Mouse (Mus musculus) embryonic facial prominence, embryonic 10.5 days (tissue): ENCODE results near the gene Ets1. TPM values are rescaled to one million over a fixed set of nuclear protein-coding genes. Genes with fewer than 3 reads are reported as not detected.
A peak's percentile ranks its signal among the peaks of the same experiment; 100 is the strongest.

Experiments used
- DNase-seq: peaks from one replicate; pipeline ENCODE4 v3.0.0-alpha.2; 2017; ENCODE audit warnings: low spot score
- H3K27ac ChIP-seq: fragments of 300-500 bp; sonication (generic); replicated peaks from 2 replicates; pipeline ENCODE4 v1.5.1; 2016; ENCODE audit warnings: mild to moderate bottlenecking
- H3K27me3 ChIP-seq: fragments of 300-500 bp; sonication (generic); replicated peaks from 2 replicates; pipeline ENCODE4 v1.6.1; 2016; ENCODE audit warnings: low read depth, mild to moderate bottlenecking; ENCODE audit not compliant: poor library complexity, severe bottlenecking
- H3K36me3 ChIP-seq: fragments of 300-500 bp; sonication (generic); replicated peaks from 2 replicates; pipeline ENCODE4 v1.6.1; 2016; ENCODE audit warnings: mild to moderate bottlenecking, moderate library complexity
- H3K4me1 ChIP-seq: fragments of 300-500 bp; sonication (generic); 2 replicates; pipeline ENCODE4 v1.6.1; 2016
- H3K4me3 ChIP-seq: fragments of 300-500 bp; sonication (generic); 2 replicates; pipeline ENCODE4 v1.5.1; 2016; ENCODE audit warnings: mild to moderate bottlenecking, moderate library complexity
- H3K9me3 ChIP-seq: fragments of 300-500 bp; sonication (generic); 2 replicates; pipeline ENCODE4 v1.6.1; 2016; ENCODE audit warnings: mild to moderate bottlenecking
- WGBS: fragments of 180-500 bp; shearing (Covaris S2); methylation state at CpG from one replicate; pipeline ENCODE4 v1.1.7; 2016; 5-methylcytosine and 5-hydroxymethylcytosine counted together
- polyA plus RNA-seq: library from polyadenylated mRNA; unstranded; fragments of >200 nt; fragmentation: Nextera tagmentation; extraction: Ambion mirVana; gene quantifications from 2 replicates; pipeline ENCODE4 v1.2.1, GENCODE M21; 2016

Gene Ets1
- polyA plus RNA-seq, 1 experiment from 2014 or later, result 38.6 TPM

GRCm38 (mm10) chr9:32619661-32620060, 16.4 kb upstream of the Ets1 start:
- DNase-seq, result no peak
- H3K27me3 ChIP-seq, result peaks cover 28% of the 10 kb centered on the region

GRCm38 (mm10) chr9:32620446-32620845, 15.6 kb upstream of the Ets1 start:
- Histone ChIP-seq H3K36me3 (no peaks in the 10 kb centered on the region), H3K9me3 (no peaks in the 10 kb centered on the region), H3K4me1 (peaks cover 5% of the 10 kb centered on the region; the same call in 1 of the 2 replicates), H3K27me3 (peaks cover 23% of the 10 kb centered on the region), H3K4me3 (no peak overlapping the region), H3K27ac (no peak overlapping the region)
- no peak for DNase-seq
- WGBS, result 95% methylated on average over 3 of the region's 3 CpGs

More at GRCm38 (mm10) chr9:32619661-32620060, 16.4 kb upstream of the Ets1 start:
- 92% methylated on average over 6 of the region's 6 CpGs for WGBS
- H3K4me1 ChIP-seq, result peaks cover 5% of the 10 kb centered on the region; the same call in 1 of the 2 replicates
- no peak overlapping the region for H3K4me3 ChIP-seq
- H3K36me3 ChIP-seq, result no peaks in the 10 kb centered on the region
- no peaks in the 10 kb centered on the region for H3K9me3 ChIP-seq
- no peak overlapping the region for H3K27ac ChIP-seq

- 70% methylated on average over 1 of the region's 1 CpGs for WGBS
- Histone ChIP-seq H3K36me3 (no peaks in the 10 kb centered on the region), H3K27me3 (peaks cover 34% of the 10 kb centered on the region), H3K4me3 (no peak overlapping the region), H3K4me1 (peaks cover 4% of the 10 kb centered on the region; the same call in 1 of the 2 replicates), H3K9me3 (no peaks in the 10 kb centered on the region), H3K27ac (no peak overlapping the region)
- DNase-seq, result no peak
These were observed 6.5 kb upstream of the Ets1 start for GRCm38 (mm10) chr9:32629385-32629981.

GRCm38 (mm10) chr9:32631341-32631740, 4.7 kb upstream of the Ets1 start:
- Histone ChIP-seq H3K27me3 (peaks cover 48% of the 10 kb centered on the region), H3K36me3 (no peaks in the 10 kb centered on the region), H3K4me3 (no peak overlapping the region), H3K9me3 (no peaks in the 10 kb centered on the region), H3K27ac (no peak overlapping the region), H3K4me1 (peaks cover 12% of the 10 kb centered on the region)
- DNase-seq, result no peak

- WGBS, result 63% methylated on average over 7 of the region's 7 CpGs
- H3K4me1 ChIP-seq, result peaks cover 19% of the 10 kb centered on the region
- H3K9me3 ChIP-seq, result no peaks in the 10 kb centered on the region
- H3K4me3 ChIP-seq, result no peak overlapping the region
- H3K27ac ChIP-seq, result no peak overlapping the region
- peak; percentile 39 for DNase-seq
- no peaks in the 10 kb centered on the region for H3K36me3 ChIP-seq
- peaks cover 49% of the 10 kb centered on the region for H3K27me3 ChIP-seq
These were observed 3.8 kb upstream of the Ets1 start for GRCm38 (mm10) chr9:32632237-32632636.

- WGBS, result 43% methylated on average over 3 of the region's 3 CpGs
- Histone ChIP-seq H3K9me3 (no peaks in the 10 kb centered on the region), H3K4me3 (no peak overlapping the region), H3K27me3 (peaks cover 43% of the 10 kb centered on the region), H3K4me1 (peaks cover 24% of the 10 kb centered on the region), H3K27ac (no peak overlapping the region), H3K36me3 (no peaks in the 10 kb centered on the region)
- no peak for DNase-seq
These were observed 9.0 kb downstream of the Ets1 start for GRCm38 (mm10) chr9:32644981-32645380.

- Histone ChIP-seq H3K27ac (no peak overlapping the region), H3K27me3 (peaks cover 41% of the 10 kb centered on the region), H3K9me3 (no peaks in the 10 kb centered on the region), H3K36me3 (no peaks in the 10 kb centered on the region), H3K4me3 (peak overlapping the region; percentile 19; the same call in 1 of the 2 replicates), H3K4me1 (peaks cover 24% of the 10 kb centered on the region)
- peak; percentile 25 for DNase-seq
- WGBS, result 12% methylated on average over 9 of the region's 9 CpGs
These were observed 9.5 kb downstream of the Ets1 start for GRCm38 (mm10) chr9:32645475-32645874.

- WGBS, result 35% methylated on average over 11 of the region's 11 CpGs
- peaks cover 41% of the 10 kb centered on the region for H3K27me3 ChIP-seq
- H3K36me3 ChIP-seq, result no peaks in the 10 kb centered on the region
- H3K27ac ChIP-seq, result no peak overlapping the region
- H3K9me3 ChIP-seq, result no peaks in the 10 kb centered on the region
- H3K4me1 ChIP-seq, result peaks cover 24% of the 10 kb centered on the region
- peak overlapping the region; percentile 19; the same call in 1 of the 2 replicates for H3K4me3 ChIP-seq
- no peak for DNase-seq
These were observed 10.7 kb downstream of the Ets1 start for GRCm38 (mm10) chr9:32646539-32647258.

- DNase-seq, result no peak
- H3K4me3 ChIP-seq, result no peak overlapping the region
- 87% methylated on average over 7 of the region's 7 CpGs for WGBS
- no peak overlapping the region for H3K27ac ChIP-seq
- no peaks in the 10 kb centered on the region for H3K9me3 ChIP-seq
- H3K36me3 ChIP-seq, result no peaks in the 10 kb centered on the region
- peaks cover 24% of the 10 kb centered on the region for H3K4me1 ChIP-seq
- peaks cover 41% of the 10 kb centered on the region for H3K27me3 ChIP-seq
These were observed 11.7 kb downstream of the Ets1 start for GRCm38 (mm10) chr9:32647506-32648250.

- Histone ChIP-seq H3K27me3 (peaks cover 41% of the 10 kb centered on the region), H3K9me3 (no peaks in the 10 kb centered on the region), H3K4me3 (no peak overlapping the region), H3K4me1 (peaks cover 25% of the 10 kb centered on the region), H3K27ac (no peak overlapping the region), H3K36me3 (no peaks in the 10 kb centered on the region)
- DNase-seq, result no peak
- WGBS, result 85% methylated on average over 5 of the region's 5 CpGs
These were observed 12.3 kb downstream of the Ets1 start for GRCm38 (mm10) chr9:32648286-32648685.

GRCm38 (mm10) chr9:32650738-32651137, 14.7 kb downstream of the Ets1 start:
- WGBS, result 71% methylated on average over 3 of the region's 3 CpGs

GRCm38 (mm10) chr9:32652112-32652511, 16.1 kb downstream of the Ets1 start:
- no peaks in the 10 kb centered on the region for H3K36me3 ChIP-seq
- no peaks in the 10 kb centered on the region for H3K9me3 ChIP-seq
- H3K4me1 ChIP-seq, result peaks cover 13% of the 10 kb centered on the region
- no peak for DNase-seq
- H3K27ac ChIP-seq, result no peak overlapping the region
- WGBS, result 93% methylated on average over 10 of the region's 10 CpGs
- no peak overlapping the region for H3K4me3 ChIP-seq
- H3K27me3 ChIP-seq, result peaks cover 16% of the 10 kb centered on the region

More at GRCm38 (mm10) chr9:32650738-32651137, 14.7 kb downstream of the Ets1 start:
- no peak for DNase-seq
- H3K36me3 ChIP-seq, result no peaks in the 10 kb centered on the region
- H3K9me3 ChIP-seq, result no peaks in the 10 kb centered on the region
- H3K27me3 ChIP-seq, result peaks cover 30% of the 10 kb centered on the region
- no peak overlapping the region for H3K27ac ChIP-seq
- H3K4me1 ChIP-seq, result peaks cover 18% of the 10 kb centered on the region
- H3K4me3 ChIP-seq, result no peak overlapping the region
